Mouse (Mus musculus) G1E (cell line): ENCODE data around the gene Tbc1d1.

Experiments
- CTCF ChIP-seq: IDR thresholded peaks from 2 replicates; pipeline ENCODE4 v1.5.1; 2012; ENCODE audit warnings: low read depth, low read length, inconsistent platforms, mixed read lengths
- GATA2 ChIP-seq: IDR thresholded peaks from 2 replicates; pipeline ENCODE4 v1.6.1; 2012; ENCODE audit warnings: low read depth, low read length, inconsistent platforms, borderline replicate concordance
- POLR2AphosphoS5 ChIP-seq: IDR thresholded peaks from 2 replicates; pipeline ENCODE4 v1.6.1; 2012; ENCODE audit warnings: low read depth, low read length, inconsistent platforms; ENCODE audit not compliant: insufficient replicate concordance

DNA sequence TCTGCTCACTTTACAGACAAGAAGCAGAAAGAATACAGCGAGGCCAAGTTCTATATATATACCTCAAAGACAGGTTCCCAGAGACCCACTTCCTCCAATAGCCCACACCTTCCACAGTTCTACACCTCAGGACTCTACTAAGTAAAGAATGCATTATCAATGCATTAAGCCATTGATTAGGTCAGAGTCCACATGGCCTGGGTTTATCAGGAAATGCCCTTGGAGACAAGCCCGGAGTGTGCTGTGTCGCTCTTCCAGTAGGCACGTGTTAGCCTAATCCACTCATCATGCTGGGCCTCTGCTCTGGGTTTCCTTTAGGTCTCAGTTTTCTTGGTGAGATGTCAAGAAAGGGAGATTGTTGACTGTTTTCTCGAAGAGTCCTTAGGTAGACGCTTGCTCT is 41.9 kb upstream of the Tbc1d1 start:
- no peak for TF ChIP-seq CTCF
- TF ChIP-seq GATA2 = no peak
- TF ChIP-seq POLR2AphosphoS5 = no peak
